In the genomic region with DNA sequence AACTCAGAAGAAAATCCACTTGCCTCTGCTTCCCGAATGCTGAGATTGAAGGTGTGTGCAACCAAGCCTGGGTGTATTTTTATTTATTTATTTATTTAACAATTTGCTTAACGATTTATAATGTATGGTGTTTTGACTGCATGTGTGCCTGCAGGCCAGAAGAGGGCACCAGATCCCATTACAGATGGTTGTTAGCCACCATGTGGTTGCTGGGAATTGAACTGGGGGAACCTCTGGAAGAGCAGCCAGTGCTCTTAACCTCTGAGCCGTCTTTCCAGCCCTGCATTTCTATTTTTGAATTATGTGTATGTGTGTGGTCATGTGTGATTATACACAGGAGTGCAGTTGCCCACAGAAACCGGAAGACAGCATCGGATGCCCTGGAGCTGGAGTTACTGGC, we compare ENCODE assay signal across 14 mouse cellular contexts. TPM values are rescaled to one million over a fixed set of nuclear protein-coding genes. Genes with fewer than 3 reads are reported as not detected.
A peak's percentile ranks its signal among the peaks of the same experiment; 100 is the strongest.
DNase-seq lines count a peak whose midpoint lies in the region; TF ChIP-seq lines count a peak whose summit lies in the region.
"Had no signal": no experiment of that assay in that cellular context is flagged by ENCODE, and none has a peak within 500 bp of the region (broad histone marks: within the 10 kb centered on the region; RNA-seq: fewer than 3 reads in every experiment).

No protein-coding gene starts in this region.

- H3K36me3 ChIP-seq in kidney, adult 2 months (ENCODE audit: control insufficient read depth, insufficient read depth, low read length): no peaks in the 10 kb centered on the region
- H3K36me3 ChIP-seq in CH12.LX (replicated peaks in 1 of 2; ENCODE audit: control insufficient read depth in 1 of 2, insufficient read depth in 1 of 2, low read length in 1 of 2): peaks cover 6 to 45% of the 10 kb centered on the region in 2 experiments
- H3K36me3 ChIP-seq: neural tube, embryonic 15.5 days; stomach, embryonic 15.5 days had no signal

- intact Hi-C loops in left cerebral cortex, postnatal 4 days (cut with DNase I): no loop called here

- TF ChIP-seq RAD21 in CH12.LX (IDR thresholded peaks at IDR 0.05; ENCODE audit: low read depth, low read length): peak; percentile 8

- TF ChIP-seq EP300 in CH12.LX (IDR thresholded peaks at IDR 0.05; ENCODE audit: low read length): no peak

- no peak overlapping the region for H3K4me3 ChIP-seq in kidney, adult 2 months (ENCODE audit: insufficient read depth, low read depth, low read length)
- peak overlapping the region in 1 of 3 experiments; percentile 87 for H3K4me3 ChIP-seq in CH12.LX (replicated peaks in 1 of 3; ENCODE audit: low read depth in 2 of 3, low read length in 2 of 3, poor library complexity in 1 of 3)

- no peak for DNase-seq in kidney, adult 2 months
- no peak for DNase-seq in kidney, postnatal 14 days
- DNase-seq in B cell, adult 2 months: peak; percentile 24 to 30
- DNase-seq in CH12.LX (ENCODE audit: extremely low read depth): no peak
- DNase-seq in induced T-regulatory cell, adult 2 months (ENCODE audit: low read depth): peak; percentile 45
- DNase-seq in ovary, postnatal 36 days (ENCODE audit: low spot score): no peak
- no peak for DNase-seq in left cerebral cortex, postnatal 4 days
- DNase-seq: adrenal gland, postnatal 25 days; cerebellum, adult 18-20 months; heart, postnatal 10 days; lung, postnatal 14 days had no signal

- H3K9ac ChIP-seq in CH12.LX (ENCODE audit: insufficient read depth, low read depth): no peak overlapping the region
- H3K9ac ChIP-seq: neural tube, embryonic 15.5 days; stomach, embryonic 15.5 days had no signal

- no peak overlapping the region for H3K27ac ChIP-seq in kidney, adult 2 months (ENCODE audit: insufficient read depth, low read depth, low read length)
- H3K27ac ChIP-seq in CH12.LX (ENCODE audit: insufficient read depth, low read depth): no peak overlapping the region
- H3K27ac ChIP-seq: neural tube, embryonic 15.5 days; stomach, embryonic 15.5 days had no signal

- H3K27me3 ChIP-seq in kidney, adult 2 months (replicated peaks; ENCODE audit: control insufficient read depth, insufficient read depth, low read length): no peaks in the 10 kb centered on the region
- no peaks in the 10 kb centered on the region for H3K27me3 ChIP-seq in CH12.LX (replicated peaks)
- H3K27me3 ChIP-seq: neural tube, embryonic 15.5 days; Patski; stomach, embryonic 15.5 days had no signal

- dilution Hi-C loops in CH12.LX (cut with MboI; ENCODE audit: extremely low pct_ligation_motif_present, extremely low pct_unique_long_range_greater_than_20kb, low sequenced_read_pairs): no loop called here

- peaks cover 2% of the 10 kb centered on the region for H3K9me3 ChIP-seq in CH12.LX (replicated peaks; ENCODE audit: low read length)
- H3K9me3 ChIP-seq: neural tube, embryonic 15.5 days; stomach, embryonic 15.5 days had no signal

- WGBS in kidney, adult 2 months: 86% methylated on average over 5 of the region's 5 CpGs

- H3K4me2 ChIP-seq in CH12.LX (ENCODE audit: insufficient read depth, low read depth, poor library complexity, severe bottlenecking): no peak overlapping the region

- peaks cover 63% of the 10 kb centered on the region for H3K79me2 ChIP-seq in CH12.LX (replicated peaks; ENCODE audit: control insufficient read depth, extremely low read depth, insufficient read depth, poor library complexity, severe bottlenecking)

- TF ChIP-seq POLR2A in kidney, adult 2 months (IDR thresholded peaks at IDR 0.05; ENCODE audit: low read depth, low read length): no peak
- TF ChIP-seq POLR2A in CH12.LX (IDR thresholded peaks at IDR 0.05; ENCODE audit: low read depth, low read length): no peak

- peaks cover 6% of the 10 kb centered on the region; the same call in 1 of the 2 replicates for H3K4me1 ChIP-seq in kidney, adult 2 months (ENCODE audit: control insufficient read depth, insufficient read depth, low read length)
- peaks cover 3 to 43% of the 10 kb centered on the region in 2 experiments; a peak in 3 of 4 replicates for H3K4me1 ChIP-seq in CH12.LX (ENCODE audit: control insufficient read depth in 1 of 2, insufficient read depth in 2 of 2)

- 0 out of 2 replicates have a peak, but pooled peaks have one; percentile 22 for TF ChIP-seq CTCF in kidney, adult 2 months (conservative IDR thresholded peaks at IDR 0.05; ENCODE audit: insufficient read depth, insufficient read length, low read depth, low read length)
- TF ChIP-seq CTCF in CH12.LX (conservative IDR thresholded peaks at IDR 0.05 in 1 of 2, IDR thresholded peaks at IDR 0.05 in 1 of 2; ENCODE audit: low read depth in 2 of 2, low read length in 2 of 2): peak; percentile 29 to 53; a peak in 2 of 4 replicates

- in situ Hi-C loops in CH12.LX (cut with MboI; ENCODE audit: low pct_ligation_motif_present, low pct_unique_long_range_greater_than_20kb, low sequenced_read_pairs): no loop called here

TF ChIP-seq in CH12.LX, 34 proteins besides CTCF, POLR2A, EP300 and RAD21:
- TF ChIP-seq MYC (IDR thresholded peaks at IDR 0.05; ENCODE audit: low read depth, low read length): peak; percentile 55; the same call in 1 of the 2 replicates
- TF ChIP-seq ELF1 (IDR thresholded peaks at IDR 0.05; ENCODE audit: low read depth, low read length): no peak
- no peak for TF ChIP-seq SMC3 (IDR thresholded peaks at IDR 0.05; ENCODE audit: low read depth, low read length)

RNA-seq across cellular contexts. Expression of gene Bri3bp, which starts 2.0 kb away (rescaled TPM):
- polyA plus RNA-seq in kidney, adult 2 months (2012; rRNA removed): 12.1 and 13.0 TPM in 2 replicates
- total RNA-seq in CH12.LX (2012; rRNA removed) (48.4 and 49.6 TPM in 2 replicates), CH12.LX (2014; rRNA removed) (30.1 and 37.7 TPM in 2 replicates)
- polyA plus RNA-seq in CH12.LX (2012; ENCODE audit: insufficient read length, low read depth): 147 and 164 TPM in 2 replicates
- 10 to 100 TPM; 81.1 to 88.2 TPM for total RNA-seq in left cerebral cortex, postnatal 4 days (2021)

RNA-seq across cellular contexts. Expression of gene Dhx37, which starts 9.4 kb away (rescaled TPM):
- polyA plus RNA-seq in kidney, adult 2 months (2012; rRNA removed): 10.8 and 16.4 TPM in 2 replicates
- total RNA-seq in CH12.LX (2012; rRNA removed) (21.0 and 23.8 TPM in 2 replicates), CH12.LX (2014; rRNA removed) (22.7 and 26.0 TPM in 2 replicates)
- polyA plus RNA-seq in CH12.LX (2012; ENCODE audit: insufficient read length, low read depth): 33.0 and 36.9 TPM in 2 replicates
- 10 to 100 TPM; 20.3 to 20.6 TPM for total RNA-seq in left cerebral cortex, postnatal 4 days (2021)

RNA-seq across cellular contexts. Expression of gene Aacs, which starts 32.3 kb away (rescaled TPM):
- 102 and 131 TPM in 2 replicates for polyA plus RNA-seq in kidney, adult 2 months (2012; rRNA removed)
- total RNA-seq in CH12.LX (2012; rRNA removed): 21.3 and 24.9 TPM in 2 replicates
- total RNA-seq in CH12.LX (2014; rRNA removed): 34.5 and 48.8 TPM in 2 replicates
- polyA plus RNA-seq in CH12.LX (2012; ENCODE audit: insufficient read length, low read depth): 39.8 and 58.3 TPM in 2 replicates
- 100 to 1,000 TPM; 112 to 116 TPM for total RNA-seq in left cerebral cortex, postnatal 4 days (2021)

RNA-seq across cellular contexts. Expression of gene Ubc, which starts 53.3 kb away (rescaled TPM):
- polyA plus RNA-seq in kidney, adult 2 months (2012; rRNA removed): 1,123 and 1,352 TPM in 2 replicates
- 466 and 486 TPM in 2 replicates for total RNA-seq in CH12.LX (2012; rRNA removed)
- total RNA-seq in CH12.LX (2014; rRNA removed): 650 and 656 TPM in 2 replicates
- 687 and 803 TPM in 2 replicates for polyA plus RNA-seq in CH12.LX (2012; ENCODE audit: insufficient read length, low read depth)
- total RNA-seq in left cerebral cortex, postnatal 4 days (2021): 100 to 1,000 TPM; 849 to 918 TPM

RNA-seq across cellular contexts. Expression of gene Gm10382, which starts 54.2 kb away (rescaled TPM):
- 0.33 and 0.58 TPM in 2 replicates for polyA plus RNA-seq in kidney, adult 2 months (2012; rRNA removed)
- total RNA-seq in CH12.LX (2012; rRNA removed) (0.59 and 0.80 TPM in 2 replicates), CH12.LX (2014; rRNA removed) (not detected in 2 replicates)
- polyA plus RNA-seq in CH12.LX (2012; ENCODE audit: insufficient read length, low read depth): 0.87 and 1.1 TPM in 2 replicates
- total RNA-seq in left cerebral cortex, postnatal 4 days (2021): under 1 TPM; 0.48 to 0.52 TPM
- total RNA-seq: adrenal gland, postnatal 25 days; heart, postnatal 10 days had no signal

Comparison
In these comparisons a context has a peak if more than half of its experiments do, and no peak if none do; other contexts are left out.
1. DNase-seq: peak in B cell, adult 2 months (2 of 2) and induced T-regulatory cell, adult 2 months (single experiment); none in kidney, adult 2 months (single experiment), kidney, postnatal 14 days (single experiment), CH12.LX (single experiment), ovary, postnatal 36 days (single experiment) and left cerebral cortex, postnatal 4 days (single experiment).